Mouse (Mus musculus) thymus, adult 2 months (tissue): ENCODE results near the gene Pin1rt1.

Source experiments
- CTCF ChIP-seq: fragments of 200-500 bp; IDR thresholded peaks from 2 replicates; pipeline ENCODE4 v1.5.1; 2012; ENCODE audit warnings: mild to moderate bottlenecking, control low read depth, low read length, moderate library complexity, borderline replicate concordance; ENCODE audit not compliant: control insufficient read depth, poor library complexity, insufficient read depth; ENCODE audit errors: extremely low read depth
- POLR2A ChIP-seq: fragments of 200-500 bp; IDR thresholded peaks from 2 replicates; pipeline ENCODE4 v1.6.1; 2012; ENCODE audit warnings: mild to moderate bottlenecking, low read length, control low read depth, moderate library complexity; ENCODE audit not compliant: control insufficient read depth, poor library complexity, insufficient read depth; ENCODE audit errors: extremely low read depth

DNA sequence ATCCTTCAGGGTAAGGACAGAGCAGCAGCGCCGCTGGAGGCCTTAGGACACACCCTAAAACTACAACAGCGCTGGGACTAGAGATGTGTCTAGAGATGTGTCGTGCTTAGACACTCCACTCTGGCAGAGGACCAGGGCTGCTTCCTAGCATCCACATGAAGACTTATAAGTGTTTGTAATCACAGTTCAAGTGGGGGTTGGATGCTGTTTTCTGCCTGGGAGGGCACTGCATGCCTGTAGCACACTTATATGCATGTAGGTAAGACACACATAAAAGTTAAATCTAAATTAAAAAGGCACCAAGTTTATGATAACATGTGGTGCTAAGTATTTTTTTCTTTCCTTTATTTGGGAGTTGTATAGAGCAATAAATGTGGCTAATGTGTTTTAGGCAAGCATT lies 47.8 kb upstream of the Pin1rt1 start:
- TF ChIP-seq CTCF (no peak), POLR2A (no peak)
